Mouse (Mus musculus) forebrain, embryonic 16.5 days (tissue): ENCODE data around the gene Srrm3. TPM values are rescaled to one million over a fixed set of nuclear protein-coding genes. Genes with fewer than 3 reads are reported as not detected.

Experiments
- ATAC-seq: fragments of 200-750 bp; cut with Nextera tagmentation; 2 replicates; pipeline ENCODE4 v1.8.0; 2017; ENCODE audit warnings: mild to moderate bottlenecking, moderate library complexity
- H3K27ac ChIP-seq: fragments of 300-500 bp; sonication (generic); 2 replicates; pipeline ENCODE4 v1.5.1; 2014; ENCODE audit warnings: low read length, control low read depth
- H3K27me3 ChIP-seq: fragments of 300-500 bp; sonication (generic); replicated peaks from 2 replicates; pipeline ENCODE4 v1.6.1; 2014; ENCODE audit warnings: low read length; ENCODE audit not compliant: control insufficient read depth, insufficient read depth
- H3K36me3 ChIP-seq: fragments of 300-500 bp; sonication (generic); 2 replicates; pipeline ENCODE4 v1.6.1; 2014; ENCODE audit not compliant: control insufficient read depth, insufficient read depth
- H3K4me1 ChIP-seq: fragments of 300-500 bp; sonication (generic); replicated peaks from 2 replicates; pipeline ENCODE4 v1.6.1; 2014; ENCODE audit warnings: low read length; ENCODE audit not compliant: control insufficient read depth, insufficient read depth
- H3K4me2 ChIP-seq: fragments of 300-500 bp; sonication (generic); 2 replicates; pipeline ENCODE4 v1.6.1; 2014; ENCODE audit warnings: mild to moderate bottlenecking, low read length, control low read depth
- H3K4me3 ChIP-seq: fragments of 300-500 bp; sonication (generic); replicated peaks from 2 replicates; pipeline ENCODE4 v1.5.1; 2014; ENCODE audit warnings: mild to moderate bottlenecking, low read length, control low read depth
- H3K9ac ChIP-seq: fragments of 300-500 bp; sonication (generic); replicated peaks from 2 replicates; pipeline ENCODE4 v1.6.1; 2014; ENCODE audit warnings: low read depth, low read length, control low read depth
- H3K9me3 ChIP-seq: fragments of 300-500 bp; sonication (generic); 2 replicates; pipeline ENCODE4 v1.6.1; 2016; ENCODE audit warnings: low read length; ENCODE audit not compliant: control insufficient read depth
- WGBS: fragments of 180-500 bp; shearing (Covaris S2); extraction: QIAGEN DNeasy Blood & Tissue Kit; methylation state at CpG from one replicate; pipeline ENCODE4 v1.1.7; 2014; 5-methylcytosine and 5-hydroxymethylcytosine counted together
- microRNA-seq: library from miRNA; unstranded; fragments of <30 nt; microRNA quantifications from one replicate; pipeline ENCODE4, GENCODE M21; 2017
- polyA plus RNA-seq: library from polyadenylated mRNA; unstranded; fragments of >200 nt; fragmentation: Nextera tagmentation; extraction: Ambion mirVana; gene quantifications from 2 replicates; pipeline ENCODE4 v1.2.1, GENCODE M21; 2015

Gene Srrm3
- polyA plus RNA-seq, 1 experiment from 2014 or later: 60.9 TPM

- peaks cover 32% of the 10 kb centered on the region for H3K4me1 ChIP-seq
- peaks cover 26% of the 10 kb centered on the region for H3K36me3 ChIP-seq
- H3K4me2 ChIP-seq: no peak overlapping the region
- no peak overlapping the region for H3K9ac ChIP-seq
- H3K27ac ChIP-seq: no peak overlapping the region
- ATAC-seq: no peak
- 93% methylated on average over 7 of the region's 7 CpGs for WGBS
- no peak overlapping the region for H3K4me3 ChIP-seq
- H3K9me3 ChIP-seq: no peaks in the 10 kb centered on the region
- H3K27me3 ChIP-seq: no peaks in the 10 kb centered on the region
Observed at GRCm38 (mm10) chr5:135923901-135924300, 117.2 kb downstream of the Srrm3 start.

Small RNA genes lying within 50 kb of the gene (microRNA-seq; reads per million reads assigned to microRNA genes)
- gene Gm23268: not detected

Other genes starting within 250 kb of the Srrm3 start
- not detected in 2 replicates for gene Ccl26, start 243.3 kb upstream of the Srrm3 start, polyA plus RNA-seq
- 1.4 and 1.5 TPM in 2 replicates for gene Ccl24, start 233.8 kb upstream of the Srrm3 start, polyA plus RNA-seq
- 60.3 and 72.2 TPM in 2 replicates for gene Rhbdd2, start 174.3 kb upstream of the Srrm3 start, polyA plus RNA-seq
- 104 and 121 TPM in 2 replicates for gene Por, start 136.9 kb upstream of the Srrm3 start, polyA plus RNA-seq
- 81.3 and 82.9 TPM in 2 replicates for gene Tmem120a, start 62.4 kb upstream of the Srrm3 start, polyA plus RNA-seq
- gene Styxl1, start 28.5 kb upstream of the Srrm3 start, polyA plus RNA-seq: 0.23 and 0.35 TPM in 2 replicates
- 562 and 563 TPM in 2 replicates for gene Mdh2, start 28.4 kb upstream of the Srrm3 start, polyA plus RNA-seq
- gene Hspb1, start 81.0 kb downstream of the Srrm3 start, polyA plus RNA-seq: 7.3 and 9.6 TPM in 2 replicates
- gene Ywhag, start 127.7 kb downstream of the Srrm3 start, polyA plus RNA-seq: 870 and 902 TPM in 2 replicates
- gene Ssc4d, start 167.6 kb downstream of the Srrm3 start, polyA plus RNA-seq: 0.71 and 1.0 TPM in 2 replicates
- gene Zp3, start 173.2 kb downstream of the Srrm3 start, polyA plus RNA-seq: 0.19 TPM in 1 of 2 replicates, not detected in the other
- gene Dtx2, start 187.9 kb downstream of the Srrm3 start, polyA plus RNA-seq: 26.4 and 28.1 TPM in 2 replicates
- not detected in 2 replicates for gene Upk3b, start 231.6 kb downstream of the Srrm3 start, polyA plus RNA-seq
- not detected in 2 replicates for gene Upk3bl, start 247.6 kb downstream of the Srrm3 start, polyA plus RNA-seq